Mouse (Mus musculus) lung, postnatal 0 days (tissue): ENCODE measurements at regions not wholly inside any gene's neighbourhood (a gene's known extent, or its start where the extent isn't known, plus 50 kb on each side); places are given as distances from the start of the nearest gene placed in this dataset.

Experiments
- CTCF ChIP-seq: IDR thresholded peaks from 2 replicates; pipeline ENCODE4 v1.5.1; 2016; ENCODE audit warnings: antibody characterized with exemption, mild to moderate bottlenecking
- EP300 ChIP-seq: IDR thresholded peaks from 2 replicates; pipeline ENCODE4 v1.6.1; 2016; ENCODE audit warnings: antibody characterized with exemption, mild to moderate bottlenecking, control low read depth

GRCm38 (mm10) chr7:95959068-95959467, 212.0 kb upstream of the Tenm4 start:
- no peak for TF ChIP-seq CTCF
- TF ChIP-seq EP300, result no peak
